Mouse (Mus musculus) lung, postnatal 0 days (tissue): ENCODE measurements around the gene Phpt1. TPM values are rescaled to one million over a fixed set of nuclear protein-coding genes. Genes with fewer than 3 reads are reported as not detected.
"Not testable (repeated sequence)": the region's sequence is repeated elsewhere in the genome, so short reads cannot be mapped to it uniquely, and the experiment has no call there.

Experiments
- ATAC-seq: fragments of 200-750 bp; cut with Nextera tagmentation; 2 replicates; pipeline ENCODE4 v1.8.0; 2017; ENCODE audit warnings: moderate library complexity
- DNase-seq: peaks from one replicate; pipeline ENCODE4 v3.0.0-alpha.2; 2016; ENCODE audit warnings: low spot score
- H3K27ac ChIP-seq: fragments of 300-500 bp; sonication (generic); 2 replicates; pipeline ENCODE4 v1.5.1; 2014; ENCODE audit warnings: antibody characterized with exemption, mild to moderate bottlenecking, low read length, mixed read lengths
- H3K27me3 ChIP-seq: fragments of 300-500 bp; sonication (generic); replicated peaks from 2 replicates; pipeline ENCODE4 v1.6.1; 2014; ENCODE audit warnings: low read length, mixed read lengths; ENCODE audit not compliant: insufficient read depth
- H3K36me3 ChIP-seq: fragments of 300-500 bp; sonication (generic); 2 replicates; pipeline ENCODE4 v1.6.1; 2014; ENCODE audit warnings: low read length, mixed read lengths; ENCODE audit not compliant: insufficient read depth
- H3K4me1 ChIP-seq: fragments of 300-500 bp; sonication (generic); 2 replicates; pipeline ENCODE4 v1.6.1; 2014; ENCODE audit warnings: antibody characterized with exemption, low read depth, low read length, mixed read lengths; ENCODE audit not compliant: insufficient read depth
- H3K4me2 ChIP-seq: fragments of 300-500 bp; sonication (generic); replicated peaks from 2 replicates; pipeline ENCODE4 v1.6.1; 2014; ENCODE audit warnings: low read depth, mild to moderate bottlenecking, low read length, moderate library complexity, mixed read lengths
- H3K4me3 ChIP-seq: fragments of 300-500 bp; sonication (generic); 2 replicates; pipeline ENCODE4 v1.5.1; 2014; ENCODE audit warnings: low read depth, low read length
- H3K9ac ChIP-seq: fragments of 300-500 bp; sonication (generic); replicated peaks from 2 replicates; pipeline ENCODE4 v1.6.1; 2014; ENCODE audit warnings: low read depth, mild to moderate bottlenecking
- H3K9me3 ChIP-seq: fragments of 300-500 bp; sonication (generic); 2 replicates; pipeline ENCODE4 v1.6.1; 2016; ENCODE audit warnings: low read length, mixed read lengths
- CTCF ChIP-seq: IDR thresholded peaks from 2 replicates; pipeline ENCODE4 v1.5.1; 2016; ENCODE audit warnings: antibody characterized with exemption, mild to moderate bottlenecking
- EP300 ChIP-seq: IDR thresholded peaks from 2 replicates; pipeline ENCODE4 v1.6.1; 2016; ENCODE audit warnings: antibody characterized with exemption, mild to moderate bottlenecking, control low read depth
- WGBS: fragments of 180-500 bp; shearing (Covaris S2); extraction: QIAGEN DNeasy Blood & Tissue Kit; methylation state at CpG from one replicate; pipeline ENCODE4 v1.1.7; 2014; 5-methylcytosine and 5-hydroxymethylcytosine counted together
- polyA plus RNA-seq: library from polyadenylated mRNA; unstranded; fragments of >200 nt; fragmentation: Nextera tagmentation; extraction: Ambion mirVana; gene quantifications from 2 replicates; pipeline ENCODE4 v1.2.1, GENCODE M21; 2015

Gene Phpt1
- polyA plus RNA-seq, 1 experiment from 2014 or later, result 103 TPM

DNA sequence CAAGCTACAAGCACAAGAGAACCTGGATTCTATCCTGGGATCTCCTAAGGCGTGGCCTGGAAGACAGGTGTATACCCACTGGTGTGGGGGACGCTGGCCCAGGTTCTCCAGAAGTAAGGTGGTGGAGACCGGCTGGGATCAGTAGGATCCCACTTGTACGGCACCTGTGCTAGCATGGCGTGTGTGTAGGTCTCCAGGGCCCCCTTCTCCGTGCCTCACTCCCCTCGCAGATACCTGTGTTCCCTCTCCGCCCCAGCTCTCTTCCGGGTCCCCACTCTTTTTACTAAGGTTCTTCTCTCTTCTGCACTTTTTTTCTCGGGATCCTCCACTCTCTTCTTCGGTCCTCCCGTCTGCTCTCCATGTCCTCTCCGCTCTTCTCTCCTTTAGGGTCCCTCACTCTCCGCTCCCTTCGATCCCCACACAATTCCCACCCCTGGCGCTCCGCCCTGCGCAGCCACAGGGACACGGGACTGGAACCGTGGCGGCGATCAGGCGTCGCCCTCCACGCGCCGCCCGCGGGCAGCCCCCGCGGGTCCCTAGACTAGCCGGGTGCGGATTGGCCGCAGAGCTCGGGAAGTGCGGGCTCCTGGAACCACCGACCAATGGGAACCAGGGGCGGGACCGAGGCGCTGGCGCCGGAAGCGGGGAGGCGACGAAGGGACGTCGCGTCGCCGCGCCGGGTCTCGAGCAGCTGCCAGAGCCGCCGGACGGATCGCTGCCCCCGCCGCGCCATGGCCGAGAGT is 17.6 kb downstream of the Phpt1 start, which contains the start of gene Edf1:
Gene Edf1 (plus strand): TSS at position 627 of the 743 bp plus-strand sequence.
- H3K4me2 ChIP-seq, result peak within 1 kb of the TSS; percentile 92
- no peaks in the 10 kb centered on the region for H3K9me3 ChIP-seq
- H3K9ac ChIP-seq, result peak within 1 kb of the TSS; percentile 95
- DNase-seq (peak; percentile 96), ATAC-seq (peak; percentile 100)
- WGBS, result under 1% methylated on average over 61 of the region's 61 CpGs
- peaks cover 6% of the 10 kb centered on the region for H3K4me1 ChIP-seq
- peak within 1 kb of the TSS; percentile 89 for H3K4me3 ChIP-seq
- TF ChIP-seq EP300, result no peak
- no peak for TF ChIP-seq CTCF
- peak within 1 kb of the TSS; percentile 66 for H3K27ac ChIP-seq
- peaks cover 10% of the 10 kb centered on the region; the same call in 1 of the 2 replicates for H3K36me3 ChIP-seq
- H3K27me3 ChIP-seq, result no peaks in the 10 kb centered on the region

DNA sequence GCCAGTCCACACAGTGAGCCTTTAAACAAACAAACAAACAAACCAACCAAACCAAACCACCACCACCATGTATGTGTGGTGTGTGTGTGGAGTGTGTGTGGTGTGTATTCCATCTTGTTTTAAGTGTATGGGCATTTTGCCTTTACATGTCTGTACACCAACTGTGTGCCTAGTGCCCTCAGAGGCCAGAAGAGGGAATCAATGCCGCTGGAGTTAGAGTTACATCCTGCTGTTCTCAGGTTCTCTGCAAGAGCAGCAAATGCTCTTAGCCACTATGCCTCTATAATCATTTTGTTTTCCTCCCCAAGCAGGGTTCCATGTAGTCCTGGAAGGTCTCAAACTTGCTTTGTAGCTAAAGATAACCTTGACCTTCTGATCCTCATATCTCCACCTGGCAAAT is 18.7 kb downstream of the Phpt1 start:
- Histone ChIP-seq H3K27ac (no peak overlapping the region), H3K4me1 (peaks cover 6% of the 10 kb centered on the region), H3K4me2 (no peak overlapping the region), H3K27me3 (no peaks in the 10 kb centered on the region), H3K36me3 (peaks cover 5% of the 10 kb centered on the region; the same call in 1 of the 2 replicates), H3K4me3 (no peak overlapping the region), H3K9me3 (no peaks in the 10 kb centered on the region), H3K9ac (no peak overlapping the region)
- WGBS, result 63% methylated on average over 1 of the region's 1 CpGs
- TF ChIP-seq EP300 (no peak), CTCF (no peak)
- no peak for DNase-seq
- no peak for ATAC-seq

- H3K36me3 ChIP-seq, H3K4me3 ChIP-seq, H3K4me1 ChIP-seq, H3K27me3 ChIP-seq, DNase-seq, H3K4me2 ChIP-seq, H3K27ac ChIP-seq, H3K9ac ChIP-seq, ATAC-seq, H3K9me3 ChIP-seq: not testable (repeated sequence)
- TF ChIP-seq CTCF, result 0 out of 2 replicates have a peak, but pooled peaks have one; percentile 17
- WGBS, result 48% methylated on average over 2 of the region's 2 CpGs
Observed at GRCm38 (mm10) chr2:25555479-25555878, 19.5 kb downstream of the Phpt1 start.

GRCm38 (mm10) chr2:25553171-25553786 is 21.7 kb downstream of the Phpt1 start:
- H3K9me3 ChIP-seq, H3K4me1 ChIP-seq, H3K4me2 ChIP-seq, H3K9ac ChIP-seq, H3K36me3 ChIP-seq, H3K27me3 ChIP-seq, H3K27ac ChIP-seq, H3K4me3 ChIP-seq, ATAC-seq, DNase-seq: not testable (repeated sequence)
- 79% methylated on average over 4 of the region's 4 CpGs for WGBS

- WGBS, result 27% methylated on average over 5 of the region's 5 CpGs
- Histone ChIP-seq H3K4me3 (no peak overlapping the region), H3K27ac (no peak overlapping the region), H3K9me3 (no peaks in the 10 kb centered on the region), H3K4me1 (no peaks in the 10 kb centered on the region; the same call in 1 of the 2 replicates), H3K4me2 (no peak overlapping the region), H3K9ac (no peak overlapping the region), H3K36me3 (no peaks in the 10 kb centered on the region), H3K27me3 (no peaks in the 10 kb centered on the region)
- peak; percentile 30 for DNase-seq
- no peak for TF ChIP-seq EP300
- TF ChIP-seq CTCF, result peak; percentile 81
- no peak for ATAC-seq
Observed at GRCm38 (mm10) chr2:25551186-25551585, 23.8 kb downstream of the Phpt1 start.

GRCm38 (mm10) chr2:25549021-25549991 is 25.7 kb downstream of the Phpt1 start:
- H3K9me3 ChIP-seq, result no peaks in the 10 kb centered on the region
- H3K27ac ChIP-seq, result no peak overlapping the region
- peaks cover 4% of the 10 kb centered on the region; the same call in 1 of the 2 replicates for H3K4me1 ChIP-seq
- DNase-seq, result no peak
- WGBS, result 67% methylated on average over 9 of the region's 9 CpGs
- H3K36me3 ChIP-seq, result no peaks in the 10 kb centered on the region
- ATAC-seq, result no peak
- H3K9ac ChIP-seq, result no peak overlapping the region
- no peak for TF ChIP-seq EP300
- H3K4me3 ChIP-seq, result no peak overlapping the region
- no peak overlapping the region for H3K4me2 ChIP-seq
- no peaks in the 10 kb centered on the region for H3K27me3 ChIP-seq
